Mouse (Mus musculus) fibroblast of lung, adult 2 months (primary cell): ENCODE results near the gene Cab39l.

Experiments used
- DNase-seq: peaks from one replicate; pipeline ENCODE4 v3.0.0-alpha.2; 2011; ENCODE audit warnings: low read depth

Gene Cab39l

DNA sequence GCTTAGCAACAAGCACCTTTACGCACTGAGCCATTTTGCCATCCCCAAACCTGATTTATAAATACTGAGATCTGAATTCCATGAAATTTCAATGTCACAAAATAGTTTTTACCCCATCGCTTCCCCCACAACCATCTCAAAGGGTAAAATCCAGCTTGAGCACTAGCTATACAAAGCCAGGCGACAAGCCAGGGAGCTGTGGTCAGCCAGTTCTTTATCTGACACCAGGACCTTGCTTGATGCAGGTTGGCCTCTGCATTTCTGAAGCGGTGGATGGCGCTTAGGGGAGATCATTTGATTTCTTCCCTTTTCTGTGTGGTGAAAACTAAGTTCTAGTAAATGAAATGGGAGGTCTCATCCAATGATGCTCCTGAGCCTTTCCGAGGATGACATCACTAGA is 191.3 kb downstream of the Cab39l start:
- no peak for DNase-seq

DNA sequence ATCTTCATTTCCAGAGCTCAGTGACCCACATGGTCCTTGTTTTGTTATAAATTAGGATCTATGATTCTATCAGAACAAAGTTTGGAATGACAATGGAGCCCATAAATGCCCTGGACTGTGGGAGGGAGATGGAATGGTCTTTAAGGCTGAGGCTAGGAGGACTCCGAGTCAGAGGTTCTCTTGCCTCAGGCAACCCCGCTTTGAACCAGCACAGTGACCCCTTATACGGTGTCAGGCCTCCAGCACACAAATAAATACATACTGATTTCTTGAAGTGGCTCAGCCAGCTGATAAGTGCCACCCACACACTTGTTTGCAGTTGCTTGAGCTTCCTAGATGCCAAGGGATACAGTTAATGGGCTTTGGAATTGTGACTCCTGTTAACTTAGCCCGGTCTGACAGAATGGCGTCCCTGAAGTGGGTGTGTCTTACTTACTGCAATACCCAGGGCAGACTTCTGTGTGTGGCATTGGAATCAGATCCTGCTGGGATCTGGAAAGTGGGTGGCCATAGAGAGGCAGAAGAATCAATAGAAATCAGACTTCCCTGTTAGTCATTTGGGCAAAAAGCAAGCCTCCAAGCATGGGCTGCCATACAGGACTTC is 192.6 kb downstream of the Cab39l start:
- no peak for DNase-seq

DNA sequence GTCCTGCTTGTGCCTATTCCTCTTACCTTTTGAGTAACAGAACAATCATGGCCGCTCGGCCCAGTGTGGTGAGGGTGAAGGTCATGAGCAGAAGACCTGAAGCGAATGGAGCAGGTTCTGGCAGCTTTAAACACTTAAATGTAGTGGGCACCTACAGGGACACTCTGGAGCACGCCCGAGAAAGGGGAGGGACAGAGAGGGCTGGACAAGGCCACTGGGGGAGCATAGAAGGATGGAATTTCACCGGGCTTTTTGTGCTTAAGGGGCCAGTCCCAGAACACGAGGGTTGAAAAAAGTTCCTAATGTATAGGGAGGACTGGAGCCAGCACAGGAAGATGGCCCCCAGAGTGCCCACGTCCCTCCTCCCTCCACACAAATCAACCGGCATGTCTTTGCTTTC is 193.2 kb downstream of the Cab39l start:
- DNase-seq: no peak
